In the genomic region with DNA sequence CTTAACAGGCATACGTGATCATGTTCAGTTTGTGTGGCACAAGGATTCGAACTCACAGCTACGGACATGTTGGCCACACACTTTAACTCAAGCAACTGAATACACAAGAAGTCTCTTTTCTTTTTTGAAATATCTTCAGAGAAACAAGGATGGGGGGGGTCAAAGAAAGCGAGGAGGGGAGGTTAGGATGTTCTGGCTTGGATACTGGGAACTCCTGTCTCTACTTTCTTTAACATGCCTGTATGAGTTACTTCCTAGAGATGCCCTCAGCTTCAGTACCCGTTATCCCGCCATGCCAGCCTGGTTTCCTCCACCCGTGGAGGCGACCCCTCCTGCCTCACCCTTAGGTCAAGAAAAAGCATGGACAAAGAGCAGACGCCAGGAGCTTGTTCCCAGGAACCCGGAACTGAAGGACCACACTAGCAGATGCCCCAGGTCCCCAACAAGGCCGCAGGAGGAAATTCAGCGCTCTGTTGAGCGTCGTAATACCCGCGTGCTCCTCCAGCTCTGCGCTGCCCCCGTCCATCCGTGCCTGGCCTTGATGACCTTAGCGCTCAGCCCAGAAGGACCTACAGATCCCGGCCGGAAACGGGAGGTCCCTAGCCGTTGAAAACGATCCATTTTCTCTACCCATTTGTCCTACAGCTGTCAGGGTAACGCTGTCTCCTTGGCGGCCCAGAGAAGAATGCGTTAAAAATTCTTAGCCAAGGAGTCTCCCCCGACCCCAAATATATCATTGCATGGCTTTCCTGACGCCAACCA, we compare ENCODE assay signal across 20 mouse cellular contexts. TPM values are rescaled to one million over a fixed set of nuclear protein-coding genes. Genes with fewer than 3 reads are reported as not detected.
DNase-seq lines count a peak whose midpoint lies in the region; ATAC-seq lines count a peak whose summit lies in the region.
"Had no signal": no experiment of that assay in that cellular context is flagged by ENCODE, and none has a peak within 500 bp of the region (broad histone marks: within the 10 kb centered on the region; RNA-seq: fewer than 3 reads in every experiment).

No protein-coding gene starts in this region.

- DNase-seq in heart, embryonic 10.5 days (ENCODE audit: low spot score) = no peak
- no peak for DNase-seq in heart, postnatal 25 days (ENCODE audit: low spot score)
- peak; percentile 54 for DNase-seq in neural tube, embryonic 10.5 days (ENCODE audit: extremely low spot score, low spot score)
- DNase-seq in midbrain, embryonic 14.5 days = no peak
- DNase-seq in kidney, postnatal 4 days = no peak
- no peak for DNase-seq in frontal cortex, postnatal 10 days (ENCODE audit: low spot score in 2 of 2)
- DNase-seq: adrenal gland, postnatal 25 days; cerebellum, adult 18-20 months; cerebellum, postnatal 36 days; kidney, postnatal 36 days; liver; liver, postnatal 0 days; lung, postnatal 36 days; thymus, postnatal 25 days had no signal

- H3K4me1 ChIP-seq in heart, embryonic 10.5 days = peaks cover 16% of the 10 kb centered on the region; the same call in 1 of the 2 replicates
- H3K4me1 ChIP-seq in neural tube, embryonic 15.5 days = peaks cover 27% of the 10 kb centered on the region
- peaks cover 10% of the 10 kb centered on the region; the same call in 1 of the 2 replicates for H3K4me1 ChIP-seq in midbrain, embryonic 14.5 days (ENCODE audit: control insufficient read depth, insufficient read depth, low read length)

- no peaks in the 10 kb centered on the region for H3K9me3 ChIP-seq in heart, embryonic 10.5 days
- H3K9me3 ChIP-seq in neural tube, embryonic 15.5 days (replicated peaks) = no peaks in the 10 kb centered on the region
- no peaks in the 10 kb centered on the region for H3K9me3 ChIP-seq in midbrain, embryonic 14.5 days (ENCODE audit: control insufficient read depth, low read length)
- H3K9me3 ChIP-seq: forebrain, embryonic 13.5 days; heart, embryonic 13.5 days had no signal

- peaks cover 82% of the 10 kb centered on the region for H3K27me3 ChIP-seq in heart, embryonic 10.5 days (ENCODE audit: insufficient read depth, poor library complexity, severe bottlenecking)
- peaks cover 64% of the 10 kb centered on the region for H3K27me3 ChIP-seq in neural tube, embryonic 15.5 days (replicated peaks)
- H3K27me3 ChIP-seq in midbrain, embryonic 14.5 days (ENCODE audit: control insufficient read depth, insufficient read depth, low read length) = peaks cover 82% of the 10 kb centered on the region

- no peak overlapping the region for H3K27ac ChIP-seq in heart, embryonic 10.5 days
- H3K27ac ChIP-seq in neural tube, embryonic 15.5 days (replicated peaks) = no peak overlapping the region
- H3K27ac ChIP-seq in midbrain, embryonic 14.5 days (replicated peaks; ENCODE audit: low read depth, low read length) = peak overlapping the region; percentile 32; the same call in 1 of the 2 replicates
- H3K27ac ChIP-seq: forebrain, embryonic 13.5 days; heart, embryonic 13.5 days had no signal

- no peak for ATAC-seq in neural tube, embryonic 15.5 days (ENCODE audit: low FRiP score)
- ATAC-seq in midbrain, embryonic 14.5 days (ENCODE audit: low FRiP score, low TSS enrichment) = no peak
- ATAC-seq: forebrain, embryonic 13.5 days; intestine, postnatal 0 days; liver, postnatal 0 days had no signal

- H3K9ac ChIP-seq in neural tube, embryonic 15.5 days (replicated peaks) = no peak overlapping the region
- no peak overlapping the region for H3K9ac ChIP-seq in midbrain, embryonic 14.5 days (replicated peaks; ENCODE audit: low read length)
- H3K9ac ChIP-seq: forebrain, embryonic 13.5 days; heart, embryonic 13.5 days; liver, postnatal 0 days had no signal

- no peaks in the 10 kb centered on the region for H3K36me3 ChIP-seq in heart, embryonic 10.5 days
- no peaks in the 10 kb centered on the region for H3K36me3 ChIP-seq in neural tube, embryonic 15.5 days
- H3K36me3 ChIP-seq in midbrain, embryonic 14.5 days (ENCODE audit: control insufficient read depth, insufficient read depth, low read length) = no peaks in the 10 kb centered on the region
- H3K36me3 ChIP-seq: heart, embryonic 13.5 days had no signal

- H3K4me3 ChIP-seq in heart, embryonic 10.5 days = peak overlapping the region; percentile 27; the same call in 1 of the 2 replicates
- H3K4me3 ChIP-seq in neural tube, embryonic 15.5 days (replicated peaks) = no peak overlapping the region
- H3K4me3 ChIP-seq in midbrain, embryonic 14.5 days (replicated peaks; ENCODE audit: low read depth, low read length) = no peak overlapping the region
- H3K4me3 ChIP-seq: forebrain, embryonic 13.5 days; heart, embryonic 13.5 days had no signal

- no peak overlapping the region for H3K4me2 ChIP-seq in neural tube, embryonic 15.5 days
- no peak overlapping the region; the same call in 1 of the 2 replicates for H3K4me2 ChIP-seq in midbrain, embryonic 14.5 days (ENCODE audit: low read length)
- H3K4me2 ChIP-seq: forebrain, embryonic 13.5 days; heart, embryonic 13.5 days had no signal

- intact Hi-C loops in heart, postnatal 25 days (cut with DNase I) = no loop called here

- WGBS in heart, embryonic 10.5 days = 3% methylated on average over 30 of the region's 30 CpGs
- 6% methylated on average over 30 of the region's 30 CpGs for WGBS in neural tube, embryonic 15.5 days
- 4% methylated on average over 30 of the region's 30 CpGs for WGBS in midbrain, embryonic 14.5 days

RNA-seq across cellular contexts. Expression of a gene that starts 35.6 kb away (rescaled TPM):
- 1.0 and 1.6 TPM in 2 replicates for polyA plus RNA-seq in heart, embryonic 10.5 days (2016; fragmentation: Nextera tagmentation; extraction: Ambion mirVana)
- under 1 TPM; 0.14 to 0.23 TPM for total RNA-seq in heart, postnatal 25 days (2021)
- polyA plus RNA-seq in neural tube, embryonic 15.5 days (2015; fragmentation: Nextera tagmentation; extraction: Ambion mirVana) = 5.5 and 6.5 TPM in 2 replicates
- 11.6 and 11.8 TPM in 2 replicates for polyA plus RNA-seq in midbrain, embryonic 14.5 days (2014; fragmentation: Nextera tagmentation; extraction: Ambion mirVana)
- total RNA-seq: hematopoietic stem cell, adult 5-6 weeks; neutrophil, adult 5-6 weeks had no signal
- polyA plus RNA-seq: liver, postnatal 0 days had no signal
